Mouse (Mus musculus) liver, adult 2 months (tissue): ENCODE data around the gene Dusp13. TPM values are rescaled to one million over a fixed set of nuclear protein-coding genes. Genes with fewer than 3 reads are reported as not detected.

Experiments
- DNase-seq: peaks from one replicate; pipeline ENCODE4 v3.0.0-alpha.2; 2011; ENCODE audit warnings: low read depth, low spot score; ENCODE audit errors: extremely low read depth
- H3K27ac ChIP-seq: fragments of 200-500 bp; replicated peaks from 2 replicates; pipeline ENCODE4 v1.5.1; 2012; ENCODE audit warnings: low read depth, mild to moderate bottlenecking, control low read depth, inconsistent platforms, low read length; ENCODE audit not compliant: insufficient read depth
- H3K27me3 ChIP-seq: fragments of 200-500 bp; 2 replicates; pipeline ENCODE4 v1.6.1; 2012; ENCODE audit warnings: mild to moderate bottlenecking, moderate library complexity, low read length, inconsistent platforms; ENCODE audit not compliant: control insufficient read depth, insufficient read depth
- H3K36me3 ChIP-seq: fragments of 200-500 bp; 2 replicates; pipeline ENCODE4 v1.6.1; 2012; ENCODE audit warnings: low read length, inconsistent platforms; ENCODE audit not compliant: control insufficient read depth, insufficient read depth
- H3K4me1 ChIP-seq: fragments of 200-500 bp; 2 replicates; pipeline ENCODE4 v1.6.1; 2011; ENCODE audit warnings: low read length; ENCODE audit not compliant: control insufficient read depth, insufficient read depth
- H3K4me3 ChIP-seq: fragments of 200-500 bp; 2 replicates; pipeline ENCODE4 v1.5.1; 2011; ENCODE audit warnings: low read depth, mild to moderate bottlenecking, control low read depth, low read length, moderate library complexity; ENCODE audit not compliant: insufficient read depth
- H3K79me2 ChIP-seq: fragments of 200-500 bp; 2 replicates; pipeline ENCODE4 v1.6.1; 2012; ENCODE audit warnings: inconsistent platforms, mild to moderate bottlenecking, low read length, moderate library complexity; ENCODE audit not compliant: control insufficient read depth, insufficient read depth
- H3K9ac ChIP-seq: fragments of 200-500 bp; 2 replicates; pipeline ENCODE4 v1.6.1; 2012; ENCODE audit warnings: low read depth, mild to moderate bottlenecking, control low read depth, inconsistent platforms, low read length
- CTCF ChIP-seq: fragments of 200-500 bp; IDR thresholded peaks from 2 replicates; pipeline ENCODE4 v1.5.1; 2011; ENCODE audit warnings: low read depth, low read length, control low read depth
- POLR2A ChIP-seq: fragments of 200-500 bp; IDR thresholded peaks from 2 replicates; pipeline ENCODE4 v1.6.1; 2011; ENCODE audit warnings: low read length, control low read depth; ENCODE audit not compliant: insufficient read depth; ENCODE audit errors: extremely low read depth
- WGBS: fragments of 180-500 bp; shearing (Covaris S2); methylation state at CpG from one replicate; pipeline ENCODE4 v1.1.7; 2018; 5-methylcytosine and 5-hydroxymethylcytosine counted together
- polyA plus RNA-seq: library from polyadenylated mRNA; depleted of rRNA; stranded (reverse); fragments of >200 nt; gene quantifications from 2 replicates; pipeline ENCODE4 v1.2.3, GENCODE M21; 2012
- total RNA-seq: library from RNA; depleted of rRNA; stranded (reverse); fragments of >200 nt; gene quantifications from 2 replicates; pipeline ENCODE4 v1.2.3, GENCODE M21; 2014

Dusp13 gene
- total and polyA plus RNA-seq, 2 experiments = 0.21 TPM; not detected in 1

GRCm38 (mm10) chr14:21765754-21766397 lies 14.9 kb upstream of the Dusp13 start:
- TF ChIP-seq CTCF = no peak
- TF ChIP-seq POLR2A = no peak
- Histone ChIP-seq H3K9ac (no peak overlapping the region), H3K4me3 (no peak overlapping the region), H3K4me1 (peaks cover 21% of the 10 kb centered on the region), H3K36me3 (no peaks in the 10 kb centered on the region), H3K27me3 (no peaks in the 10 kb centered on the region), H3K79me2 (peaks cover 45% of the 10 kb centered on the region), H3K27ac (no peak overlapping the region)
- peak; percentile 64 for DNase-seq
- WGBS = 28% methylated on average over 7 of the region's 7 CpGs

- TF ChIP-seq CTCF (no peak), POLR2A (no peak)
- H3K27me3 ChIP-seq = no peaks in the 10 kb centered on the region
- no peaks in the 10 kb centered on the region for H3K36me3 ChIP-seq
- peaks cover 21% of the 10 kb centered on the region for H3K4me1 ChIP-seq
- H3K79me2 ChIP-seq = peaks cover 39% of the 10 kb centered on the region
- no peak overlapping the region for H3K9ac ChIP-seq
- no peak overlapping the region for H3K27ac ChIP-seq
- H3K4me3 ChIP-seq = no peak overlapping the region
- WGBS = 95% methylated on average over 6 of the region's 6 CpGs
- no peak for DNase-seq
These were observed 13.7 kb upstream of the Dusp13 start for GRCm38 (mm10) chr14:21764646-21765045.

GRCm38 (mm10) chr14:21763736-21764135 lies 12.8 kb upstream of the Dusp13 start:
- no peaks in the 10 kb centered on the region for H3K27me3 ChIP-seq
- H3K36me3 ChIP-seq = no peaks in the 10 kb centered on the region
- 84% methylated on average over 3 of the region's 3 CpGs for WGBS
- no peak overlapping the region for H3K9ac ChIP-seq
- peaks cover 23% of the 10 kb centered on the region for H3K4me1 ChIP-seq
- TF ChIP-seq POLR2A (no peak), CTCF (no peak)
- peaks cover 39% of the 10 kb centered on the region for H3K79me2 ChIP-seq
- H3K4me3 ChIP-seq = no peak overlapping the region
- no peak for DNase-seq
- H3K27ac ChIP-seq = no peak overlapping the region

- Histone ChIP-seq H3K4me3 (no peak overlapping the region), H3K9ac (no peak overlapping the region), H3K36me3 (no peaks in the 10 kb centered on the region), H3K27me3 (no peaks in the 10 kb centered on the region), H3K79me2 (peaks cover 33% of the 10 kb centered on the region), H3K4me1 (peaks cover 25% of the 10 kb centered on the region), H3K27ac (no peak overlapping the region)
- no peak for DNase-seq
- TF ChIP-seq CTCF = no peak
- TF ChIP-seq POLR2A = no peak
- 91% methylated on average over 9 of the region's 9 CpGs for WGBS
These were observed 10.6 kb upstream of the Dusp13 start for GRCm38 (mm10) chr14:21761560-21761959.

- no peaks in the 10 kb centered on the region for H3K27me3 ChIP-seq
- peak overlapping the region; percentile 60; the same call in 1 of the 2 replicates for H3K4me3 ChIP-seq
- peak overlapping the region; percentile 67 for H3K27ac ChIP-seq
- H3K36me3 ChIP-seq = no peaks in the 10 kb centered on the region
- 19% methylated on average over 4 of the region's 4 CpGs for WGBS
- peaks cover 13% of the 10 kb centered on the region; the same call in 1 of the 2 replicates for H3K79me2 ChIP-seq
- H3K4me1 ChIP-seq = peaks cover 16% of the 10 kb centered on the region
- TF ChIP-seq CTCF (no peak), POLR2A (no peak)
- H3K9ac ChIP-seq = no peak overlapping the region
- peak; percentile 87 for DNase-seq
These were observed 2.4 kb upstream of the Dusp13 start for GRCm38 (mm10) chr14:21753367-21753766.

- TF ChIP-seq CTCF = no peak
- TF ChIP-seq POLR2A = no peak
- no peak overlapping the region for H3K4me3 ChIP-seq
- H3K4me1 ChIP-seq = peaks cover 15% of the 10 kb centered on the region
- 20% methylated on average over 3 of the region's 3 CpGs for WGBS
- no peaks in the 10 kb centered on the region for H3K36me3 ChIP-seq
- peak; percentile 71 for DNase-seq
- H3K79me2 ChIP-seq = peaks cover 13% of the 10 kb centered on the region; the same call in 1 of the 2 replicates
- H3K27ac ChIP-seq = peak overlapping the region; percentile 73
- no peaks in the 10 kb centered on the region for H3K27me3 ChIP-seq
- H3K9ac ChIP-seq = no peak overlapping the region
These were observed 1.4 kb upstream of the Dusp13 start for GRCm38 (mm10) chr14:21752411-21752810.
